9 mouse cellular contexts compared by ENCODE assay signal in the genomic region with DNA sequence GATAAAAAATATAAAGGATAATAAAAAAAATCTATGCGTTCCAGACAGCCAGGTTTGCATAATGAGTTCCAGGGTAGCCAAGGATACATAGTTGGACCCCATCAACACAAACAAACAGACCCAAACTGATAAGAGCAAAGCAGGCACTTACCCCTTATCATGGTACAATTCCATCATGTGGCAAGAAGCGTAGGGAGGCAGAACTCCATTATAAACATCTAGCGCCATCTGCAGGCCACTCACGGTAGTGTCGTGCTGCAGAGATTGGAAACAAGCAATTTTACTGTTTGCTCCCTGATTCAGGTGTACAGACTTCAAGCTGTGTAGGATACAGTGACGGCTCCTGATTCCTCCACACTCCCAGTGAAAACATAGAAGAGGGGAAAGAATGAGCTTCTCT. TPM values are rescaled to one million over a fixed set of nuclear protein-coding genes. Genes with fewer than 3 reads are reported as not detected.
DNase-seq lines count a peak whose midpoint lies in the region; ATAC-seq and TF ChIP-seq lines count a peak whose summit lies in the region.
"Had no signal": no experiment of that assay in that cellular context is flagged by ENCODE, and none has a peak within 500 bp of the region (broad histone marks: within the 10 kb centered on the region; RNA-seq: fewer than 3 reads in every experiment).

No protein-coding gene starts in this region.

- no peak for TF ChIP-seq POLR2A in heart, adult 2 months (IDR thresholded peaks at IDR 0.05; ENCODE audit: insufficient read depth, low read depth, low read length)

- H3K27me3 ChIP-seq in heart, adult 2 months (ENCODE audit: control insufficient read depth, insufficient read depth, low read length), result no peaks in the 10 kb centered on the region
- H3K27me3 ChIP-seq: midbrain, embryonic 12.5 days had no signal

- H3K4me1 ChIP-seq in heart, adult 2 months (ENCODE audit: control insufficient read depth, insufficient read depth, low read length), result no peaks in the 10 kb centered on the region
- H3K4me1 ChIP-seq: midbrain, embryonic 12.5 days had no signal

- peak; percentile 55; the same call in 1 of the 2 replicates for TF ChIP-seq EP300 in heart, adult 2 months (IDR thresholded peaks at IDR 0.05; ENCODE audit: insufficient read depth, low read depth, low read length)

- no peaks in the 10 kb centered on the region for H3K36me3 ChIP-seq in heart, adult 2 months (ENCODE audit: control insufficient read depth, insufficient read depth, low read length)
- H3K36me3 ChIP-seq: midbrain, embryonic 12.5 days had no signal

- H3K27ac ChIP-seq in heart, adult 2 months, result no peak overlapping the region
- H3K27ac ChIP-seq: midbrain, embryonic 12.5 days had no signal

- H3K9ac ChIP-seq in heart, adult 2 months (ENCODE audit: low read depth, low read length), result no peak overlapping the region
- H3K9ac ChIP-seq: midbrain, embryonic 12.5 days had no signal

- TF ChIP-seq CTCF in heart, adult 2 months (IDR thresholded peaks at IDR 0.05), result peak; percentile 94

- peak; percentile 34 for DNase-seq in cerebellum, adult 11 months
- peak; percentile 35 for DNase-seq in T-cell, adult 2 months (ENCODE audit: low spot score)
- peak; percentile 55 to 67 for DNase-seq in cerebellum, postnatal 36 days
- peak; percentile 45 to 77 for DNase-seq in heart, adult 2 months
- peak; percentile 55 to 93 for DNase-seq in layer of hippocampus, postnatal 25 days (ENCODE audit: extremely low spot score in 1 of 2, low spot score in 1 of 2)
- DNase-seq in spleen, postnatal 4 days (ENCODE audit: low spot score in 2 of 2), result peak; percentile 42 to 80

- no peak for ATAC-seq in cerebellum, adult (ENCODE audit: insufficient number of reproducible peaks, low FRiP score, low TSS enrichment)
- peak; percentile 88 for ATAC-seq in megakaryocyte-erythroid progenitor cell, adult 5-6 weeks (replicated peaks; ENCODE audit: low FRiP score, low TSS enrichment, poor library complexity, severe bottlenecking)

- no peak overlapping the region for H3K4me3 ChIP-seq in heart, adult 2 months
- H3K4me3 ChIP-seq: midbrain, embryonic 12.5 days had no signal

- intact Hi-C loops in heart, adult 2 months (cut with DNase I), result loop anchor here (1.0 to 2.0 kb wide), 2 partner anchors 29 to 102 kb away; no protein-coding TSS in a partner anchor

- WGBS in heart, adult 2 months, result 4% methylated on average over 6 of the region's 6 CpGs

- H3K79me2 ChIP-seq in heart, adult 2 months (replicated peaks; ENCODE audit: control insufficient read depth, insufficient read depth, low read length), result no peaks in the 10 kb centered on the region

RNA-seq across cellular contexts. Expression of gene Acpp, which starts 30.8 kb away (rescaled TPM):
- total RNA-seq in heart, adult 2 months (2021), result under 1 TPM; 0.23 to 0.41 TPM
- polyA plus RNA-seq in heart, adult 2 months (2012; rRNA removed), result 0.03 and 0.35 TPM in 2 replicates
- total RNA-seq in layer of hippocampus, postnatal 25 days (2021), result under 1 TPM in 1 of 2 experiments, not detected in 1; 0.10 TPM
- 1.6 and 5.5 TPM in 2 replicates for total RNA-seq in megakaryocyte-erythroid progenitor cell, adult 5-6 weeks (2014; fragmentation: Nextera tagmentation)
- total RNA-seq in megakaryocyte-erythroid progenitor cell, adult 5-6 weeks (2017), result 1.3 and 1.7 TPM in 2 replicates

RNA-seq across cellular contexts. Expression of gene Dnajc13, which starts 44.0 kb away (rescaled TPM):
- total RNA-seq in heart, adult 2 months (2021), result 10 to 100 TPM; 29.2 to 31.6 TPM
- 31.0 and 32.3 TPM in 2 replicates for polyA plus RNA-seq in heart, adult 2 months (2012; rRNA removed)
- 10 to 100 TPM; 55.5 to 69.7 TPM for total RNA-seq in layer of hippocampus, postnatal 25 days (2021)
- total RNA-seq in megakaryocyte-erythroid progenitor cell, adult 5-6 weeks (2014; fragmentation: Nextera tagmentation), result 56.7 and 63.6 TPM in 2 replicates
- total RNA-seq in megakaryocyte-erythroid progenitor cell, adult 5-6 weeks (2017), result 32.7 and 51.7 TPM in 2 replicates
